Mouse (Mus musculus) midbrain, embryonic 14.5 days (tissue): ENCODE results near the gene Myb. TPM values are rescaled to one million over a fixed set of nuclear protein-coding genes. Genes with fewer than 3 reads are reported as not detected.
"Not testable (repeated sequence)": the region's sequence is repeated elsewhere in the genome, so short reads cannot be mapped to it uniquely, and the experiment has no call there.

ENCODE experiments used
- ATAC-seq: fragments of 200-750 bp; cut with Nextera tagmentation; 2 replicates; pipeline ENCODE4 v1.8.0; 2017; ENCODE audit warnings: moderate number of reproducible peaks, moderate library complexity; ENCODE audit not compliant: low FRiP score, low TSS enrichment
- DNase-seq: peaks from one replicate; pipeline ENCODE4 v3.0.0-alpha.2; 2015
- H3K27ac ChIP-seq: fragments of 300-500 bp; sonication (generic); replicated peaks from 2 replicates; pipeline ENCODE4 v1.5.1; 2014; ENCODE audit warnings: mild to moderate bottlenecking, low read depth, low read length, moderate library complexity
- H3K27me3 ChIP-seq: fragments of 300-500 bp; sonication (generic); 2 replicates; pipeline ENCODE4 v1.6.1; 2014; ENCODE audit warnings: low read length, control low read depth, mixed read lengths; ENCODE audit not compliant: control insufficient read depth, insufficient read depth
- H3K36me3 ChIP-seq: fragments of 300-500 bp; sonication (generic); 2 replicates; pipeline ENCODE4 v1.6.1; 2014; ENCODE audit warnings: low read length, control low read depth; ENCODE audit not compliant: control insufficient read depth, insufficient read depth
- H3K4me1 ChIP-seq: fragments of 300-500 bp; sonication (generic); 2 replicates; pipeline ENCODE4 v1.6.1; 2014; ENCODE audit warnings: mild to moderate bottlenecking, antibody characterized with exemption, low read length, control low read depth; ENCODE audit not compliant: control insufficient read depth, insufficient read depth
- H3K4me2 ChIP-seq: fragments of 300-500 bp; sonication (generic); 2 replicates; pipeline ENCODE4 v1.6.1; 2014; ENCODE audit warnings: mild to moderate bottlenecking, low read length, moderate library complexity
- H3K4me3 ChIP-seq: fragments of 300-500 bp; sonication (generic); replicated peaks from 2 replicates; pipeline ENCODE4 v1.5.1; 2014; ENCODE audit warnings: low read depth, low read length
- H3K9ac ChIP-seq: fragments of 300-500 bp; sonication (generic); replicated peaks from 2 replicates; pipeline ENCODE4 v1.6.1; 2014; ENCODE audit warnings: mild to moderate bottlenecking, low read length, moderate library complexity
- H3K9me3 ChIP-seq: fragments of 300-500 bp; sonication (generic); 2 replicates; pipeline ENCODE4 v1.6.1; 2016; ENCODE audit warnings: low read length, control low read depth, mixed read lengths; ENCODE audit not compliant: control insufficient read depth
- WGBS: fragments of 180-500 bp; shearing (Covaris S2); extraction: QIAGEN DNeasy Blood & Tissue Kit; methylation state at CpG from one replicate; pipeline ENCODE4 v1.1.7; 2014; 5-methylcytosine and 5-hydroxymethylcytosine counted together
- polyA plus RNA-seq: library from polyadenylated mRNA; unstranded; fragments of >200 nt; fragmentation: Nextera tagmentation; extraction: Ambion mirVana; gene quantifications from 2 replicates; pipeline ENCODE4 v1.2.1, GENCODE M21; 2014

The Myb gene
- polyA plus RNA-seq, 1 experiment from 2014 or later = 3.5 TPM

DNA sequence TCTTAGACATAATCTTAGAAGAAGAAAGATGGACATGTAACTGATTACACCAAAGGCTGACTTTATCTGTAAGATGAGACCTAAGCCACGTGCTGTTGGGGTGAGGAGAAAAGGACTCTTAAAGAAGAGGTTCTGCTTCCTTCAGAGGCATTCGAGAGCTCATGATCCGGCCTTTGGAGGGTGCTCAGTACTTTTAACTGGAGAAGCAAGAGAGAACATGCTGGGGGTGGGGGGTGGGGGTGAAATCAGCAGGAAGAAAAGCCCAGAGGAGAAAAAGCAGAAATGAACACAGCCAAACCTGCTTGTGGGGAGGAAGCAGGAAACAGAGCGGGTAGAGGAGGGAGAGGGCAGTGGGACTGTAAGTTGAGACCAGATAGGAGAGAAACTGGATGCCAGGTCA lies 7.4 kb downstream of the Myb start:
- DNase-seq (no peak), ATAC-seq (no peak)
- WGBS = 90% methylated on average over 4 of the region's 4 CpGs
- Histone ChIP-seq H3K36me3 (0 out of 2 replicates have a peak, but pooled peaks cover 2% of the 10 kb centered on the region), H3K27me3 (peaks cover 4% of the 10 kb centered on the region; the same call in 1 of the 2 replicates), H3K4me1 (no peaks in the 10 kb centered on the region; the same call in 1 of the 2 replicates), H3K9me3 (no peaks in the 10 kb centered on the region), H3K4me2 (no peak overlapping the region), H3K27ac (no peak overlapping the region), H3K4me3 (no peak overlapping the region), H3K9ac (no peak overlapping the region)

DNA sequence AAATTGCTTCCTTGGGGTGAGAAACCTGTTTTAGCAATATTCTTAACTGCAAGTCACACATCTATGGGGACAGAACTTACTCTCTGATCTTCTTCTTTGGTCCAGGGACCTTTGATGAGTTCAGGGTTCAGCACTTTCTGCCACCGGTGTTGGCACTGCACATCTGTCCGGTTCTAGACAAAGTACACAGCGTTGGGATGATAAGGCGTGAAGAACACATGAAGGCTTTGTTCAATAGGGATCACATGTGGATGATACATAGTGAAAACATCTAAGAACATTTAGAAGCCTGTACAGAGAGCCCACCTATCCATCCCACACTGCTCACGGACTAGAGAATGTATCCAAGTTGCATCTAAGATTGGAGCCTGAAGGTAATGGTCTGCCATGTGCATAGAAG lies 8.0 kb downstream of the Myb start:
- no peak for ATAC-seq
- Histone ChIP-seq H3K4me1 (no peaks in the 10 kb centered on the region), H3K4me2 (no peak overlapping the region), H3K27me3 (no peaks in the 10 kb centered on the region), H3K4me3 (no peak overlapping the region), H3K36me3 (0 out of 2 replicates have a peak, but pooled peaks cover 2% of the 10 kb centered on the region), H3K27ac (no peak overlapping the region), H3K9me3 (no peaks in the 10 kb centered on the region), H3K9ac (no peak overlapping the region)
- 93% methylated on average over 5 of the region's 5 CpGs for WGBS
- no peak for DNase-seq

- no peak for ATAC-seq
- H3K27me3 ChIP-seq = no peaks in the 10 kb centered on the region
Measured at GRCm38 (mm10) chr10:21151320-21151719, 9.5 kb downstream of the Myb start.

DNA sequence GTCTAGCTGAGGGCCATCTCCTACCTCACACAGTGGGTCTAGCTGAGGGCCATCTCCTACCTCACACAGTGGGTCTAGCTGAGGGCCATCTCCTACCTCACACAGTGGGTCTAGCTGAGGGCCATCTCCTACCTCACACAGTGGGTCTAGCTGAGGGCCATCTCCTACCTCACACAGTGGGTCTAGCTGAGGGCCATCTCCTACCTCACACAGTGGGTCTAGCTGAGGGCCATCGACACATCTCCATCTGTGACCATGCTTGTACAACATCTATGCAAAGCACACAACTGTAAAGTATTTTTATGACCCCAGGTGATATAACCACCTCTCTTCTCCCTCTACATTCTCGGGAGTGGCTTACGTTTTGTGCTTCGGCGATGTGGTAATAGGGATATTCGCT lies 10.8 kb downstream of the Myb start:
- not testable (repeated sequence) for H3K4me2 ChIP-seq

More at GRCm38 (mm10) chr10:21151320-21151719, 9.5 kb downstream of the Myb start:
- no peaks in the 10 kb centered on the region for H3K9me3 ChIP-seq
- no peak overlapping the region for H3K4me3 ChIP-seq
- no peak for DNase-seq
- 0 out of 2 replicates have a peak, but pooled peaks cover 2% of the 10 kb centered on the region for H3K36me3 ChIP-seq
- no peaks in the 10 kb centered on the region for H3K4me1 ChIP-seq
- no peak overlapping the region for H3K4me2 ChIP-seq
- H3K27ac ChIP-seq = no peak overlapping the region
- H3K9ac ChIP-seq = no peak overlapping the region

DNA sequence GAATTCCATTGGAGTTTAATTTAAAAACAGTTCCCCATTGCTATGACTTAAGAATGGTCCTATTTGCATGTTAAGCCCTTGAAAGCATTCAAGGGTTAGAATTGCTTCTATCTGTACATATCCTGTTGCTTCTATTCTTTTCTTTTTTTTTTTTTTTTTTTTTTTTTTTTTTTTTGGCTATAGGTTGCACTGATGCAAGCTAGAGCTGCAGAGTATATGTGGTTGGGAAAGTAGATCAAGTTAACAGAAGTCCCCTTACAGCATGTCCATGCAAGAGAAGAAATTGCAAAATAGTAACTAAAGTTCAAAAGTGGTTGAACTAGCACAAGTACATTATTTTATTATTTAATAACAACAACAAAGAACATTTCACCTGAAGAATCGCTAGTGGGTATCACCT lies 14.1 kb downstream of the Myb start:
- 0 out of 2 replicates have a peak, but pooled peaks cover 2% of the 10 kb centered on the region for H3K36me3 ChIP-seq
- H3K27ac ChIP-seq = no peak overlapping the region
- H3K27me3 ChIP-seq = no peaks in the 10 kb centered on the region
- no peaks in the 10 kb centered on the region for H3K4me1 ChIP-seq
- H3K4me2 ChIP-seq = no peak overlapping the region
- 95% methylated on average over 1 of the region's 1 CpGs for WGBS
- no peak overlapping the region for H3K4me3 ChIP-seq
- H3K9me3 ChIP-seq = no peaks in the 10 kb centered on the region
- H3K9ac ChIP-seq = no peak overlapping the region
- no peak for ATAC-seq
- DNase-seq = no peak

More for the DNA sequence above, 10.8 kb downstream of the Myb start:
- not testable (repeated sequence) for H3K27me3 ChIP-seq, H3K4me1 ChIP-seq, H3K9me3 ChIP-seq, H3K4me3 ChIP-seq, H3K9ac ChIP-seq, DNase-seq, H3K36me3 ChIP-seq, ATAC-seq, H3K27ac ChIP-seq
- WGBS = 97% methylated on average over 6 of the region's 6 CpGs

DNA sequence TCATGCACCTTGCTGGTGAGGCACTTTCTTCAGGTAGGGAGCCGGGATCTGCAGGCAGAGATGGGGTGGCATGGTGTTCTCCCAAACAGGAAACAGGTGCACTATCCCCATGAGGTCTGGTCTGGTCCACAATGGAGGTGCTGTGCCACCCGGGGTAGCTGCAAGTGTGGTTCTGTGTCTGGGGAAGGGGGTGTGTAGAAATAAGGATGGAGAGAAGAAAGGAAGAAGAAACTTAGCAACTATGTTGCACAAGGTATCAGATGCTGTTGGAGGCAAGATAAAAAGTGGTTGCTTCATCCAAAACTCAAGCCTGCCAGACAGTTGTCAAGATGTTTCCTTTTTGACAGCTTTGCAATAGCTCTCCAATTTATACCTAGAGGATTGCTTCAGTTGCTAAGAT lies 14.5 kb downstream of the Myb start:
- no peak for DNase-seq
- no peak overlapping the region for H3K4me3 ChIP-seq
- no peaks in the 10 kb centered on the region for H3K4me1 ChIP-seq
- no peak overlapping the region for H3K27ac ChIP-seq
- H3K9ac ChIP-seq = no peak overlapping the region
- WGBS = 84% methylated on average over 2 of the region's 2 CpGs
- no peaks in the 10 kb centered on the region for H3K9me3 ChIP-seq
- no peak for ATAC-seq
- 0 out of 2 replicates have a peak, but pooled peaks cover 2% of the 10 kb centered on the region for H3K36me3 ChIP-seq
- no peaks in the 10 kb centered on the region for H3K27me3 ChIP-seq
- no peak overlapping the region for H3K4me2 ChIP-seq

DNA sequence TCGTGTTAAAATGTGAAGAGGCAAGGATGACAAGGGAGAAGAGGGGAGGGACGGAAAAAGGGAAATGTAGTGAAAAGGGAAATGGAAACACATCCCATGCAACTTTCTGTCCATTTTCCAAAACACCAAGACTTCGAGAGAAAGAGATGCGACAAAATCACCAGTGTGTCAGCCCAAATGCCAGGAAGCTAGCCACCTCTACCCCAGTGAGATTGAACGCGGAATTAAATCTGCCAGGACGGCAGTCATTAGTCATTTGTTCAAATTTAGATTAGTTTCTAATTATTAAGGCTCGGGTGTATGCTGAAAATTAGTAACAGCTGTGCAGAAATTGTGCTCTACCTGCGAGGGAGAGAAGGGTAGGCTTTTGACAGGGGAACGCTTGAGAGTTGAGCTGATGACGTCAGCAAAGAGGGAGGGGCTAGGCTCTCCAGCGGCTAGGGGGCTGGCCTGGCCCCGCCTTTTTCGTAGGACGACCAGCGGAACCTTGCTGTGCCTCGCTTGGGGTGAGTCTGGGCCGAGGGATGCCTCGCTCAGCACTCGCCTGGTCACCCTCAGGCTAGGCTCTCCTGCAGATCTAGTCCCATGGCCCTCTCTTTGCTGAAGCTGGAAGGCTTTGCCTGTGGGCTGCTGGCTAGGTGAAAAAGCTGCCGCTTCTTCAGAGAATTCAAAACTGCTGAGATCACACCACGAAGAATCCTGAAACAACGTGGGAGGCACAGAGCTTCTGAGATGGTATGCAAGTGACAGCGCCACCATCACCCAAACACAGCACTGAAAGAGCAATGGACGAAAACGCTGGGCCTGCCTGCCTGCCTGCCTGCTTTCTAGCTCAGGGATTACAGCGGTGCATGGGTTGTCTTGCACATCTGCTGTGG lies 15.9 kb downstream of the Myb start:
- Histone ChIP-seq H3K4me2 (peak overlapping the region; percentile 67), H3K36me3 (0 out of 2 replicates have a peak, but pooled peaks cover 5% of the 10 kb centered on the region), H3K27me3 (no peaks in the 10 kb centered on the region), H3K27ac (peak overlapping the region; percentile 74), H3K4me3 (peak overlapping the region; percentile 45), H3K4me1 (no peaks in the 10 kb centered on the region), H3K9ac (peak overlapping the region; percentile 49), H3K9me3 (no peaks in the 10 kb centered on the region)
- ATAC-seq (peak; percentile 93), DNase-seq (peak; percentile 92)
- WGBS = 23% methylated on average over 27 of the region's 27 CpGs

- Histone ChIP-seq H3K27ac (no peak overlapping the region), H3K9me3 (0 out of 2 replicates have a peak, but pooled peaks cover 3% of the 10 kb centered on the region), H3K4me1 (no peaks in the 10 kb centered on the region), H3K36me3 (0 out of 2 replicates have a peak, but pooled peaks cover 1% of the 10 kb centered on the region), H3K27me3 (no peaks in the 10 kb centered on the region), H3K9ac (no peak overlapping the region), H3K4me2 (no peak overlapping the region), H3K4me3 (no peak overlapping the region)
- DNase-seq = no peak
- WGBS = 95% methylated on average over 8 of the region's 8 CpGs
- no peak for ATAC-seq
Measured at GRCm38 (mm10) chr10:21135297-21135696, 25.5 kb downstream of the Myb start.
